Mouse (Mus musculus) effector memory CD4-positive, alpha-beta T cell, adult 7 months (primary cell): Measurements from ENCODE around the gene Gm49342. TPM values are rescaled to one million over a fixed set of nuclear protein-coding genes. Genes with fewer than 3 reads are reported as not detected.

Experiments used
- polyA plus RNA-seq: library from polyadenylated mRNA; unstranded; fragments of 100-300 nt; shearing (Covaris generic); gene quantifications from one replicate; pipeline ENCODE4 v1.2.1, GENCODE M21; 2017

Gm49342 gene
- not detected for polyA plus RNA-seq

DNA sequence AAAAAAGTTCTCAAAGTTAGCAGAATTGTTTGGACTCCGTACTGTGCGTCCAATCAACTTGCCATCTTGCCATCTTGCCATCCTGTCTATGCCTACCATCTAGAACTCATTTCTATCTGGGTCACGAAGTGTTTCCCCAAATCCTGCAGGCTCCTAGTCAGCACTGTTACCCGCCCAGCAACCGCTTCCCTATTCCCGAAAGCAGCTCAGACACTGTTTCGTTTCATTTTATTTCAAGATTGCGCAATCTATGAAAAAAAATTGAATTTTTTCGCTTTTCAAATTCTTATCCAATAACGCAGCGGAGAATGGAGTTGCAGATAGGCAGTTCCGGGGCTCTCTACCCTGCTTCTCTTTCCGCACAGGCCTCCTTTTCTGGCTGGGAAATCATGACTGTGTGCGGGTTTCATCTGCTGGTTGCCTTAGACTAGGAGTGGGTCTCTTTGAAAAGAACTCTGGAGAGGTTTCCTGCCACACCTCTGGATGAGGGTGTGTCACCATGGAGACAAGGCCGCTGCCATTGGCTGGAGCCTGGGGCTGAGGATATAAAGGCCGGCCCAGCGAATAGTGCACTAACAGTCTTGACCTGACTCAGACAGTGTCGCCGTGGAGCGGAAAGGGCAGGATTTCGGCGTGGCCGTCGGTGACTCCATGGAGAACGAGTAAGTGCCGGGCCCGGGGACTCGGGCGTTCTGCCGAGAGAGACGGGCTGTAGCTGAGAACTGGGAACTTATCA is at the start of gene Gm49342:
TSS of gene Gm49342 (plus strand) at position 586 of the 736 bp plus-strand sequence.

DNA sequence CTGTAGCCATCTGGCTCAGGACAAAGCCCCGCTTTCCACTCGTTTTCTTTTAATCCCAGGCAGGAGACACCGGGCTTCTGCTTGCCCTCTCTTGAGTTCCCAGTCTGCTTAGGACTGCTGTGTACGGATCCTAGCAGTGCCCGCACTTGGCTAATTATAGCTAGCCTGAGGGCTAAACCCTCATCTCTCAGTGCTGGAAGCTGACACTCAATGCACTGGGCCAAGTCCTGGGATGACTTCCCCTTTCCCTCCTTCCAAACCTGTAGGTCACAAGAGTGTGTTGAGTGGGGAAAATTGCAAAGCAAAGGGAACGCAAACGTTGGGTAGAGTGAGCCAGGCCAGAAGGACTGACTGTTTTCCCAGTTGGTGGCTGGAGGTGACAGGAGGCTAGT is 46.9 kb upstream of the Gm49342 start, which contains the start of gene Klhl33:
TSS of gene Klhl33 (minus strand) at position 134 of the 392 bp plus-strand sequence.

DNA sequence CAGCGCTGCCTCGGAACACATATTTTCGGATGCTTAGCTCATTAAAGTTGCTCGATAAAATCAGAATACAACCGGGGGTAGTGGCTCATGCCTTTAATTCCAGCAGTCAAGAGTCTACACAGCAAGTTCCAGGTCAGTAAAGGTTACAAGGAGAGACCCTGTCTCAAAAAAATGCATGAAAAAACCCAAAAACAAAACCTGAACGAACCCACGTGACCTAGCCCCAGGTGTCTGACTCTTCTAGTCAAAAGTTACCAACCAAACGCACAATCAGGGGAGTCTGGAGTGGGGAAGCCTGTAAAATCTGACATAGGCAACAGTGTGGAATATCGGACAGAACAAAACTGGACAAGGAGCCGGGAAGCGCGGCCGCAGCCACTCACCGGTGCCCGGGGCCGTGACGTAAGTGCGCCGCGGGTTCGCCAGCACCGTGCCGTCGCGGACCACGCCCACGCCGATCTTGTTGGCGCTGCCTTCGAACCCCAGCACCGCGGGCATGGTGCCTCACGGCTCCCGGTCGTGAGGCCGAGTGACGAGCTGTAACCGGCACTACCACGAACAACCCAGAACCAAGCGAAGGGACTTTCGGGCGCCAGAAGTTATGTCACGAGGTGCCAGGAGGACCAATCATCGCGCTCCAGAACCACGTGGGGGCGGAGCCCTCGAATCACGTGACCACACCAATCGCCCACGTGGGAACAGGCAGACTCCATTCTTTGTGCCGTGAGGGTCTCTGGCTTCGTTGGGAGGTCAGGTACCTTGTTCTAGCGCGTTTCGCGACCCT is 19.8 kb upstream of the Gm49342 start, which contains the start of the genes Osgep and Apex1:
TSS of gene Osgep (minus strand) at position 613 of the 784 bp plus-strand sequence.
TSS of gene Apex1 (plus strand) at position 688 of the 784 bp plus-strand sequence.

GRCm38 (mm10) chr14:50930754-50931492 is 13.4 kb upstream of the Gm49342 start, which contains the start of the genes Pip4p1 and Pnp:
Pip4p1 (minus strand) TSS chr14:50930856.
Pnp (plus strand) TSS chr14:50931082.

GRCm38 (mm10) chr14:50955942-50956508 is 11.7 kb downstream of the Gm49342 start, which contains the start of gene Pnp2:
Pnp2 (plus strand) TSS chr14:50955992.

GRCm38 (mm10) chr14:51007152-51007801 is 63.0 kb downstream of the Gm49342 start, which contains the start of gene Rnase10:
Rnase10 (plus strand) TSS chr14:51007751.

Other genes with a start within 250 kb of the Gm49342 start
- not detected for gene Olfr748, start 237.1 kb upstream of the Gm49342 start, polyA plus RNA-seq
- gene Olfr749, start 199.4 kb upstream of the Gm49342 start, polyA plus RNA-seq = not detected
- 65.3 TPM for gene Ttc5, start 159.0 kb upstream of the Gm49342 start, polyA plus RNA-seq
- gene Ccnb1ip1, start 136.8 kb upstream of the Gm49342 start, polyA plus RNA-seq = not detected
- gene Parp2, start 136.7 kb upstream of the Gm49342 start, polyA plus RNA-seq = 62.2 TPM
- 14.5 TPM for gene Tep1, start 74.0 kb upstream of the Gm49342 start, polyA plus RNA-seq
- gene Klhl33, start 47.0 kb upstream of the Gm49342 start, polyA plus RNA-seq = 0.41 TPM
- 83.6 TPM for gene Osgep, start 19.6 kb upstream of the Gm49342 start, polyA plus RNA-seq
- gene Apex1, start 19.5 kb upstream of the Gm49342 start, polyA plus RNA-seq = 33.1 TPM
- 138 TPM for gene Pip4p1, start 13.7 kb upstream of the Gm49342 start, polyA plus RNA-seq
- gene Pnp, start 13.4 kb upstream of the Gm49342 start, polyA plus RNA-seq = 40.7 TPM
- not detected for gene Pnp2, start 11.5 kb downstream of the Gm49342 start, polyA plus RNA-seq
- not detected for gene Rnase10, start 63.2 kb downstream of the Gm49342 start, polyA plus RNA-seq
- gene Rnase9, start 97.4 kb downstream of the Gm49342 start, polyA plus RNA-seq = 0.32 TPM
- not detected for gene Rnase11, start 105.6 kb downstream of the Gm49342 start, polyA plus RNA-seq
- gene Rnase12, start 113.1 kb downstream of the Gm49342 start, polyA plus RNA-seq = not detected
- not detected for gene Olfr750, start 129.9 kb downstream of the Gm49342 start, polyA plus RNA-seq
- 8.5 TPM for gene Rnase4, start 146.6 kb downstream of the Gm49342 start, polyA plus RNA-seq
- 3.5 TPM for gene Ang, start 146.6 kb downstream of the Gm49342 start, polyA plus RNA-seq
- not detected for gene Eddm3b, start 169.9 kb downstream of the Gm49342 start, polyA plus RNA-seq
- gene Rnase6, start 179.4 kb downstream of the Gm49342 start, polyA plus RNA-seq = not detected
- gene Rnase1, start 202.3 kb downstream of the Gm49342 start, polyA plus RNA-seq = not detected
- not detected for gene Rnase2b, start 217.7 kb downstream of the Gm49342 start, polyA plus RNA-seq